In the genomic region with DNA sequence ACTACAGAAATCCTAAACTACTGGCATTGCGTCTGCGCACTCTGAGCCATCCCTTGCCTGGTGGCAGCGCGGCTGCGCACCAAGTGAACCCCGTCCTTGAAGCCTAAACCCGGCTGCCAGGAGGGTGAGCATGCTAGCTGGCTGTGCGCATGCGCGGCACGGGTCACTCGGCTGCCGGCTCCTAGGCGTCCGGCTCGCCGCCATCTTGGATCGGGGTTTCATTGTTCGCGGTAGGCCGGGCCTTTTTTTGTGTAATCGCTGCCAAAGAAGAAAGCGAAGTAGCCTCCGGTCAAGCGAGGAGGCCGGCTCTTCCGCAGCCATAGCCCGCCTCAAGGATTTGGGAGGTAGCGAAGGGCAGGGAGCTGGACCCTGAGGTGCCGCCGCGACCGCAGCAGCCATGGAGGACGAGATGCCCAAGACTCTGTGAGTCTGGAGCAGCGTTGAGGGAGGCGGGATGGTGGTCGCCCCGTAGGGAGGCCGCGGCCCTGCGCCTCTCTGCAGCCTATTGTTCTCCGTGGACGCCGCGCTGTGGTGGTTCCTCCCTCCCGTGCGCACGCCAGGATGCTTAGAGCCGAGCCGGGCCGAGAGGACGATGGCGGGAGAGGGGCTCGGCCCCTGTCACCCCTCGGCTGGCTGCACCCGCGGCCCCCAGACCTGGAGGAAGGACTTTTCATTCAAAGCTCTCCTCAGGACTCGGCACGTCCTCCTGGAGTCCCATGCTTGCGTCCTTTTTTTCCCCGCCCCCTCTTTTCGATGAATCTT, we compare ENCODE assay signal across 8 mouse cellular contexts. TPM values are rescaled to one million over a fixed set of nuclear protein-coding genes. Genes with fewer than 3 reads are reported as not detected.
DNase-seq lines count a peak whose midpoint lies in the region; ATAC-seq lines count a peak whose summit lies in the region.

A gene (plus strand): TSS at position 120 of the 762 bp plus-strand sequence.

- H3K36me3 ChIP-seq in heart, embryonic 13.5 days: peaks cover 20% of the 10 kb centered on the region
- H3K36me3 ChIP-seq in liver, embryonic 12.5 days: peaks cover 25% of the 10 kb centered on the region
- no peaks in the 10 kb centered on the region for H3K36me3 ChIP-seq in stomach, embryonic 15.5 days

- peak within 1 kb of the TSS; percentile 98 for H3K9ac ChIP-seq in heart, embryonic 13.5 days
- H3K9ac ChIP-seq in liver, embryonic 12.5 days: peak within 1 kb of the TSS; percentile 96
- peak within 1 kb of the TSS; percentile 93 for H3K9ac ChIP-seq in stomach, embryonic 15.5 days

- peak within 1 kb of the TSS; percentile 97 for H3K27ac ChIP-seq in brown adipose tissue, adult 24 weeks (replicated peaks; ENCODE audit: low read depth, low read length)
- H3K27ac ChIP-seq in heart, embryonic 13.5 days (replicated peaks): peak within 1 kb of the TSS; percentile 100
- peak within 1 kb of the TSS; percentile 96 for H3K27ac ChIP-seq in liver, embryonic 12.5 days
- H3K27ac ChIP-seq in stomach, embryonic 15.5 days: peak within 1 kb of the TSS; percentile 100

- peaks cover 5% of the 10 kb centered on the region; the same call in 1 of the 2 replicates for H3K27me3 ChIP-seq in heart, embryonic 13.5 days (replicated peaks)
- no peaks in the 10 kb centered on the region for H3K27me3 ChIP-seq in liver, embryonic 12.5 days (replicated peaks)
- no peaks in the 10 kb centered on the region for H3K27me3 ChIP-seq in stomach, embryonic 15.5 days (replicated peaks)

- WGBS in heart, embryonic 13.5 days: under 1% methylated on average over 60 of the region's 62 CpGs
- WGBS in liver, embryonic 12.5 days (ENCODE audit: insufficient replicate concordance): under 1% methylated on average over 62 of the region's 62 CpGs
- under 1% methylated on average over 61 of the region's 62 CpGs for WGBS in stomach, embryonic 15.5 days

- H3K4me1 ChIP-seq in brown adipose tissue, adult 24 weeks (ENCODE audit: control insufficient read depth, insufficient read depth, insufficient read length, low read length): peaks cover 9% of the 10 kb centered on the region
- peaks cover 23% of the 10 kb centered on the region for H3K4me1 ChIP-seq in heart, embryonic 13.5 days
- peaks cover 41% of the 10 kb centered on the region for H3K4me1 ChIP-seq in liver, embryonic 12.5 days
- no peaks in the 10 kb centered on the region for H3K4me1 ChIP-seq in stomach, embryonic 15.5 days

- ATAC-seq in heart, embryonic 13.5 days (ENCODE audit: extremely low read depth, insufficient number of reproducible peaks, low FRiP score, low TSS enrichment): peak; percentile 92
- ATAC-seq in liver, embryonic 12.5 days: peak; percentile 95
- peak; percentile 96 for ATAC-seq in stomach, embryonic 15.5 days (ENCODE audit: insufficient read depth, low FRiP score, low read depth)

- DNase-seq in CD4-positive, CD25-positive, alpha-beta regulatory T cell, adult 2 months (ENCODE audit: low read depth, low spot score): peak; percentile 99
- peak; percentile 64 for DNase-seq in fat pad, adult 2 months (ENCODE audit: extremely low read depth, low read depth, low spot score)
- DNase-seq in kidney, postnatal 10 days: peak; percentile 98
- peak; percentile 94 to 96 for DNase-seq in natural killer cell, adult 2 months (ENCODE audit: low spot score in 2 of 2)

- peak within 1 kb of the TSS; percentile 86 for H3K4me3 ChIP-seq in brown adipose tissue, adult 24 weeks (ENCODE audit: insufficient read depth, low read depth, low read length)
- peak within 1 kb of the TSS; percentile 84 for H3K4me3 ChIP-seq in heart, embryonic 13.5 days
- H3K4me3 ChIP-seq in liver, embryonic 12.5 days: peak within 1 kb of the TSS; percentile 98
- peak within 1 kb of the TSS; percentile 74 for H3K4me3 ChIP-seq in stomach, embryonic 15.5 days (replicated peaks)

- no peaks in the 10 kb centered on the region for H3K9me3 ChIP-seq in heart, embryonic 13.5 days
- no peaks in the 10 kb centered on the region for H3K9me3 ChIP-seq in liver, embryonic 12.5 days (replicated peaks)
- no peaks in the 10 kb centered on the region for H3K9me3 ChIP-seq in stomach, embryonic 15.5 days

- H3K4me2 ChIP-seq in heart, embryonic 13.5 days: peak within 1 kb of the TSS; percentile 72
- peak within 1 kb of the TSS; percentile 80 for H3K4me2 ChIP-seq in liver, embryonic 12.5 days
- H3K4me2 ChIP-seq in stomach, embryonic 15.5 days: peak within 1 kb of the TSS; percentile 62

RNA-seq across cellular contexts. Expression of the gene that starts here (rescaled TPM):
- 15.2 and 19.3 TPM in 2 replicates for polyA plus RNA-seq in brown adipose tissue, adult 24 weeks (2012; ENCODE audit: insufficient read depth, insufficient read length, missing spikeins)
- 120 and 125 TPM in 2 replicates for polyA plus RNA-seq in heart, embryonic 13.5 days (2015; fragmentation: Nextera tagmentation; extraction: Ambion mirVana)
- polyA plus RNA-seq in liver, embryonic 12.5 days (2016; fragmentation: Nextera tagmentation; extraction: Ambion mirVana): 45.2 and 46.2 TPM in 2 replicates
- polyA plus RNA-seq in stomach, embryonic 15.5 days (2015; fragmentation: Nextera tagmentation; extraction: Ambion mirVana): 158 and 167 TPM in 2 replicates

Comparison
In these comparisons a context has a peak if more than half of its experiments do, and no peak if none do; other contexts are left out.
1. Peak in every context shown above with its lines: DNase-seq, ATAC-seq, H3K4me3 ChIP-seq and H3K27ac ChIP-seq.